Mouse (Mus musculus) testis, postnatal 10 days (tissue): Measurements from ENCODE around the gene Usp39.

Experiments used
- DNase-seq: peaks from one replicate; pipeline ENCODE4 v3.0.0; 2021; ENCODE audit warnings: low spot score

The Usp39 gene

DNA sequence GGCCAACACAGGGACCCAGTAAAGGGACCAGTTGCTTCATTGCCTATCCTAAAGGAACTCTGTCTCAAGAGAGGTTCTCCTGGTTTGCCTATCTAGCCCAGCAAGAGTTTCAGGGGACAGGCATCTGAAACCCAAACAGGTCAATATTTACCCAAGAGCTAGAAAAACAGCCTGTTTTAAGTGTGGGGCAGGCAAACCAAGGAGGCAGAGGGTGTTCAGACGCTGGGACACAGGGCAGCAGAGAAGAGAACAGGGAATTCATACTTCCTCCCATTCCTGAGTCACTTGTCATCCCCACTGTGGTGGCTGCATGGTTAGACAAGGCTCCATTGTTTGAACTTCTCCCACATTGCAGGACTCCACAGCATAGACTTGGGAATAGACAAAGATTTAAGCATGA is 26.6 kb upstream of the Usp39 start:
- no peak for DNase-seq

- peak; percentile 64 for DNase-seq
These were observed 26.2 kb upstream of the Usp39 start for GRCm38 (mm10) chr6:72371147-72371546.

DNA sequence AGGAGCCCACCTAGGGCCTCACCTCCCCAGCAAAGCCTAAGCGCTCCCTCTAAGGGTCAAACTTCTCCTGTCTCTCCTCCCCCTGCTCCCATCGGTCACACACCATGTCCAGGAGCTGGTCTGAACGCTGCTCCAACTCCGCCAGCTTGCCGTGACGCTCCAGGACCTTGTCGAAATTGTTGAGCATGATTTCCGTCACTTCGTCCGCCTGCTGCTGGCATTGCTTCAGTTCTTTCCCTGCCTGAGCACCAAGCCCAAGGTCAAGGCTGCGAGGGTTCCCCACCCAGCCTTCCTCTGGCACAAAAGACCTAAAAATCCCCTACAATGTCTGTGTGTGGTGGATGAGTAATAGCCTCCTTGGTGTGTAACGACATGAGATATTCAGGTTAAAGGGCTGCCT is 25.1 kb upstream of the Usp39 start:
- DNase-seq: peak; percentile 62

GRCm38 (mm10) chr6:72369557-72369956 is 24.6 kb upstream of the Usp39 start:
- DNase-seq: no peak

DNA sequence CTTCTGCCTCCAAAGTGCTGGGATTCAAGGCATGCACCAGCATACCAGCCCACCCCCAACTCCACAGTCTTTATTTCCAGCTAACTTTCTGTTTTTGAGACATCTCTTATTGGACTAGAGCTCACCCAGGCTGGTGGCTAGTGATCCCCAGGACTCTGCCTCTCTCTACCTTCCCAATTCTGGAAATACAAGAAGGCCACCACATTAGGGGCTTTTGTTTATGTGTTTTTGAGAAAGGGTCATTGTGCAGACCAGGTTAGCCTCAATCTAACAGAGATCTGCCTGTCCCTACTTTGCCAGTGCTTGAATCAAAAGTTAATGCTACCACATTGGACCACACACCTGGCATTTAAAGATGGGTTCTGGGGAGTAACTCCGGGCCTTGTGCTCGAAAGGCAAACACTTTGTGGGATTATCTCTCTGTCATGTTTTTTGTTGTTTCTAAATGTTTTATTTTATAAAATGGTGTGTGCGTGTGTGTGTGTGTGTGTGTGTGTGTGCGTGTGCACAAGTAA is 22.5 kb upstream of the Usp39 start:
- no peak for DNase-seq

DNA sequence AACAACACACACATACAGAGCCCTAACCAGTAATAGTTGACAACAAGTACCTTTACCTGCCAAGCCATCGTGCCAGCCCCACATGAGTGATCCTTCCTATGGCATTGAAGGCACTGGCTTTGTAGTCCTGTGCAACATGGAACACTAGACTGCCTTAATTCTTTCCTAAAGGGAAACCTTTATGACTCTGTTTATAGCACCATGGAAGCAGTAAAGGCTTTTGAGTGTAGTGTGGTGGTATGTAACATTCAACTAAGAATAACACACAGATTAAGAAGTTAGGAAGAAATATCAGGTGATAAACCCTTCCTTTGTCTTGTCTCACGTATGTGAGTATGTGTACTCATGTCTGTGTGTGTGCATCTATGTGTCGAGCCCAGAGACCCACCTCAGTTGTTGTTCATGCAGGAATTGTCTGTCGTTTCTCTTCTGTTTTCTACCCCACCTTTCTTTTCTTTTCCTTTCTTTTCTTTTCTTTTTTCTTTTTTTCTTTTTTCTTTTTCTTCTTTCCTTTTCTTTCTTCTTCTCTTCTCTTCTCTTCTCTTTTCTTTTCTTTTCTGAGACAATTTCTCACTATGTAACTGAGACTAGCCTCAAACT is 22.0 kb upstream of the Usp39 start, which contains the start of gene Rnf181:
Rnf181 (minus strand) TSS at position 113 of the 600 bp plus-strand sequence.
- no peak for DNase-seq

DNA sequence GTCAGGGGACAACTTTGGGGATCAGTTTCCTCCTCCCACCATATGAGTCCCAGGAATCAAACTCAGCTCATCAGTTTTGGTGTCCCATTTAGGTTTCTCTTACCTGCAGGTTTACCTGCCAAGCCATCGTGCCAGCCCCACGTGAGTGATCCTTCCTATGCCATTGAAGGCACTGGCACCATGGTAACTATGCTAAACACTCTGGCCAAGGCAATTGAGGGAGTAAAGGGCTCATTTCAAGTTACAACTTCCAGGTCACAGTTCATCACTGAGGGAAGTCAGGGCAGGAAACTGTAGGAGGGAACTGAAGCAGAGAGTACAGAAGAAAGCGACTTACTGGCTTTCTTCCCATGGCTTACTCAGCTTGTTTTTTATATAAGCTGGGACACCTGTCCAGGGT is 21.3 kb upstream of the Usp39 start:
- DNase-seq: no peak

- DNase-seq: no peak
These were observed 20.0 kb upstream of the Usp39 start for GRCm38 (mm10) chr6:72364985-72365384.

- DNase-seq: no peak
These were observed 19.0 kb upstream of the Usp39 start for GRCm38 (mm10) chr6:72364009-72364408.

DNA sequence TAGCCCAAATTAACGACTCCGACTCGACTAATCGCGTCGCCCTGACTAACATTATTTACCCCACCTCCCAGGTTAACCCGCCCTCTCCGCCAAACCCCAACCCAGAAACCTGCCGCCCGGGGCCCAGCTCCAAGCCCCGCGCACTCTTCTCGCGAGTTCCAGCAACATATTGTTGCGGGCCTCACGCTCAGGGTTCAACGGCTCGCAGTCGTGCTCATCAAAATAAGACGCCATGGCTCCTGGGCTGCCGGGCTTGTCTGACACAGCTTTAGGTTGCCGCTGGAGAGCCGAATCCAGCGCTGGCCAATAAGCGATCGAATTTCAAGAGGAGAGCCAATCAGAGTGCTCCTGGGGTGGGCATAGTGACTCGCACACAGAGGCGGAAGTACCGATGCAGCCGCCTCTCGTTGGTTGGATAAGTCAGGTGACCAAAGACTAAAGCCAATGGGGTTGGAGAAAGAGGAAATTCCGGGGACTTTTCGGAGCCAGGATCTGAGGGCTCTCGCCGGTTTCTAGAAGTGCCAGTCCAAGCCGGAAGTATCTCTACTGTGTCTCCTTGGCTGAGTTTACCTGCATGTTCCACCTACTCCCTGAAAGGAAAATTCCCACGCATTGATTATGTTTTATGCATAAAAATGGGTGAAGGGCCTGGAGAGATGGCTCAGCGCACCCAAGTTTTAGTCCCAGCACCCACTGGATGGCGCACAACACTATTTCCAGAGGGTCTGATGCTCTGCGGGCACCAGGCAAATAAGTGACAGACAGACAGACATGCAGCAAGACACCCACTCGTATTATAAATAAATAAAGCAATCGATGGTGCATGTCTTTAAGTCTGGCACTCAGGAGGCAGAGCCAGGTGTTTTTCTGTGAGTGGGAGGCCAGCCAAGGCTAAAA is 17.4 kb upstream of the Usp39 start:
- peak; percentile 89 for DNase-seq

DNA sequence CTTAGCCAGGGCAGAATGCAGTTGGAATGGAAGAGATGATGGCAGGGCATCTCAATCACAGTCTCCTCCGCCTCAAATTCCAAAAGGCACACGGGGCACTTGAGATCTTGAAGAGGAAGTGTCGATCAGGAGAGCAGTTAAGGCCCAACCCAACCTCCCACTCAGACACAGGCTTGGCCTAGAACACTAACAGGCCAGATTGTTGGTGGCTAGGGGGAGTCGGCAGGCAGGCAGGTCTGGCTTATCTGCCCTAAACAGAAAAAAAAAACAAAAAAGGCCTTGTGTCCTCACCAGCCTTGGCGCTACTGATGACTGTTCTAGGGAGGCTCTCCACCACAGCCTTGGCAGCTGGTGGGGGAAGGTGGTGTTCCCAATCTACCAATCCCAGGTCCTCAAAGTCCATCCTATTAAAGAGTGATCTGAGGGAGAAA is 16.2 kb upstream of the Usp39 start:
- peak; percentile 56 for DNase-seq

- no peak for DNase-seq
These were observed 15.6 kb upstream of the Usp39 start for GRCm38 (mm10) chr6:72360599-72360935.

DNA sequence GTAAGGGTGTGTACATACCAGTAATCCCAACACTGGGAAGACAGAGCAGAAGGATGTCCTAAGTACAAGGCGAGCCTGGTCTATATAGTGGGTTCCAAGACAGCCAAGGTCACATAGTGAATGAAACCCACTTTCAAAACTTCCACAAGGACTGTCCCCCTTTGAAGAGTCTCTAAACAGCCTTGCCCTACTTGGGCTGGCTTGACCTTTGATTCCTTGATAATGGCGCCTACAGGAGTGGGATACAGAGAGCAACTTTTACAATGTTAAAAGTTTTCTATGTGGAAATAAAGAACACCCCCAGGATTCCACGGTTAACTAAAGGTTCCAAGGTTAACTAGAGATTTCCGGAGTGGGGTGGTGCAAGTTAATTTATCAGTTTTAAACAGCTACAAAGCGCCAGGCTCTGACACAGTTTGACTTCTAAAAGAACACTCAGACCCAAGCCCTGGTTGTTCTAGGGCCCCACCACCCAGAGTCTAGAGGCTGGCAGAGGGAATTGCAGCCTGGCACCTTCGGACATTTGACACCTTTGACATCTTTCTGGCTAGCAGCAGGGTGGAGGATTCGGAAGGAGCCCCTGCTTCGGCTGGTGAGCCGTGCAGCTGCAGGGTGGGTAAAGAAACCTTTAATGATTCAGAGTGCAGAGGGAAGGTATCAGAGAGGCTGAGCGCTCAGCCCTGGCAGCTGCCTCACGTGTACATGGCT is 15.1 kb upstream of the Usp39 start:
- no peak for DNase-seq

DNA sequence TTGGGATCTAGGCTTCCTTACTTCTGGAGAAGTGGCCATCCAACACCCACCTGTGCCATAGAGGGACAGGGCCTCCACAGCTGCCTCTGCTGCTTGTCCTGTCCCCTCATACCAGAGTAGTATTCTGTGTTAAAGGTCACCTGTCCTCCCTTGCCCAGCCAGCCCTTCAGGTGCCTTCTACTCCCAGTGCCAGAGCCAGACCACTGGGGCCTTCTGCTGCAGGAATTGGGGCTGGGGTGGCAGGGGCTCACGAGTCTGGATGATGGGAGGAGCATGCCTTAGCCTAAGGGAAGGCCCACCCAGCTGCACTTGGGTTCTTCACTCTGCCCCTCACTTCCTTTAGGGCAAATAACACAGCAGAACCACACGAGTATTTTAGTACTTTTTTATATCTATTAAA is 14.4 kb upstream of the Usp39 start:
- DNase-seq: no peak

- DNase-seq: no peak
These were observed 13.2 kb upstream of the Usp39 start for GRCm38 (mm10) chr6:72358086-72358764.

- DNase-seq: no peak
These were observed 12.4 kb upstream of the Usp39 start for GRCm38 (mm10) chr6:72357164-72358079.

GRCm38 (mm10) chr6:72356001-72356532 is 11.1 kb upstream of the Usp39 start:
- no peak for DNase-seq

DNA sequence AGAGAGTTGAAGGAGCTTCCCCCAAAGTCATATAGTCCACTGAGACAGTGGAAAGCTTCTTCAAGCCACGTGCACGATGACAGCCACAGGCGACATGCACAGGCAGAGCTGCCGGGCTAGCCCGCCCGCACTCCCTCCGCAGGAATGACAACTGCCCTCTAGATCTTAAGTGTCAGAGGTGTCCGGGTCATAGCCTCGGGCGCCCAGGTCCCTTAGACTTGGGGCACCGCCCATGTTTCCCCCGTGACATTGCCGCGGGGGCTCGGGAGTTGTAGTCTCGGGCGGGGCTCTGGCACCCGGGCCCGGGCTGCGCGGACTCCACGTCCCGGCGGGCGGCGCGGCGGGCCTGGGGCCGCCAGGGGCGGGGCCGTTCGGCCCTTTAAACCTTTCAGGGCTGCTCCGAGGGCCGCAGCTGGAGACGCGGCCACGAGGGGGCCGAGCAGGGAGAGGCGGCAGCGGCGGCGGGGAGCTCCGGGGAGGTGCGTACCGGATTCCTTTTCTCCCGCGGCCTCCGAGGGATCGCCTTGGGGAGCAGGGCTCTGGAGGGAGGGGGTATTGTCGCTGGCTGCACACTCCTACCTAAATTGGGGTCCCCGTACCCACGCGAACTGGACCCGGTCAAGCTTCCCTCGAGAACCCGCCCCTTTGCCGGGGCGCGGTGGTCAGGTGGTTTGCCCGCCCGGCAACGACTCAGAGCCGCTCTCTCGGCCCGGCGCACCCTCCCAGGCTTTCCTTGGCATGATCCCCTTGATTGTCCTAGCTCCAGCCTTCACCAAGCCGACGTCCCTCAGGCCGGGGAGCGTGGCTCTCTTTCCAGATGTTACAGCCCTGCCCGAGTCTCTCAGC is 10.3 kb upstream of the Usp39 start, which contains the start of gene Tmem150a:
Tmem150a (plus strand) TSS at position 382 of the 846 bp plus-strand sequence.
- DNase-seq: peak; percentile 87

- no peak for DNase-seq
These were observed 9.0 kb upstream of the Usp39 start for GRCm38 (mm10) chr6:72354025-72354424.
